Mouse (Mus musculus) ES-Bruce4 (cell line): ENCODE measurements around the gene Pphln1. TPM values are rescaled to one million over a fixed set of nuclear protein-coding genes. Genes with fewer than 3 reads are reported as not detected.

ENCODE experiments used
- H3K27ac ChIP-seq: 2 replicates; pipeline ENCODE4 v1.5.1; 2012; ENCODE audit warnings: low read length, inconsistent platforms; ENCODE audit not compliant: insufficient read depth
- H3K27me3 ChIP-seq: 2 replicates; pipeline ENCODE4 v1.6.1; 2012; ENCODE audit warnings: mild to moderate bottlenecking, low read length, inconsistent platforms; ENCODE audit not compliant: control insufficient read depth, poor library complexity, insufficient read depth, severe bottlenecking
- H3K36me3 ChIP-seq: 2 replicates; pipeline ENCODE4 v1.6.1; 2012; ENCODE audit warnings: inconsistent platforms, mild to moderate bottlenecking, low read length, moderate library complexity; ENCODE audit not compliant: control insufficient read depth, poor library complexity, insufficient read depth, severe bottlenecking
- H3K4me1 ChIP-seq: one replicate; pipeline ENCODE4 v1.8.1; 2011; ENCODE audit warnings: low read length; ENCODE audit not compliant: control insufficient read depth, insufficient read depth
- H3K4me3 ChIP-seq: 2 replicates; pipeline ENCODE4 v1.5.1; 2011; ENCODE audit warnings: low read depth, mild to moderate bottlenecking, low read length
- H3K9ac ChIP-seq: 2 replicates; pipeline ENCODE4 v1.6.1; 2012; ENCODE audit warnings: low read depth, mild to moderate bottlenecking, inconsistent platforms; ENCODE audit not compliant: poor library complexity, severe bottlenecking
- H3K9me3 ChIP-seq: replicated peaks from 2 replicates; pipeline ENCODE4 v1.6.1; 2012; ENCODE audit warnings: mild to moderate bottlenecking, low read length, inconsistent platforms; ENCODE audit not compliant: control insufficient read depth, poor library complexity, insufficient read depth, severe bottlenecking
- CTCF ChIP-seq: IDR thresholded peaks from one replicate; pipeline ENCODE4 v1.8.1; 2011; ENCODE audit warnings: low read depth, low read length
- EP300 ChIP-seq: IDR thresholded peaks from 2 replicates; pipeline ENCODE4 v1.6.1; 2011; ENCODE audit warnings: low read depth, low read length; ENCODE audit not compliant: insufficient read depth
- POLR2A ChIP-seq: IDR thresholded peaks from one replicate; pipeline ENCODE4 v1.8.1; 2011; ENCODE audit warnings: low read length; ENCODE audit not compliant: insufficient read depth
- polyA plus RNA-seq: library from polyadenylated mRNA; stranded (reverse); fragments of >200 nt; gene quantifications from 2 replicates; pipeline ENCODE4 v1.2.4, GENCODE M21; 2011; ENCODE audit warnings: low read depth; ENCODE audit not compliant: missing spikeins, insufficient read depth, insufficient read length

The Pphln1 gene
- polyA plus RNA-seq, 1 experiment, result 65.8 TPM

DNA sequence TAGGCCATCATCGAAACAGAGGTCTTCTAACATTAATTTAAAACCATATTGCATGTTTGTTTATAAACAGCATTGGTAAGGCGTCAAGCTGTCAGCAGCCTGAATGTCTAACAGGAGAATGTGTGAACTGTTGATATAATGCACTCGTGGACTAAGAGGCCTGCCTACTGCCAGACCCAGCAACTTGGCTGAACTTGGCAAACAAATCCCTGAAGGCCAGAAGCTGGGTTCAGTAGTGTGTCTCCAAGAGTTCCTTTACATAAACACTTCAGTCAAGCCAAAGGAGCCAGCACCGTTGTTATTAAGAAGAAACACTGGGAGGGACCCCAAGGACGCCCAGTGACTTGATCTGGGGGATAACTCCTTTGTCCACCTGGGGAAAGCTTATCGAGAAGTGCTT, 18.1 kb downstream of the Pphln1 start:
- H3K9ac ChIP-seq, result no peak overlapping the region
- no peak overlapping the region for H3K4me3 ChIP-seq
- no peaks in the 10 kb centered on the region for H3K9me3 ChIP-seq
- no peaks in the 10 kb centered on the region for H3K27me3 ChIP-seq
- H3K36me3 ChIP-seq, result no peaks in the 10 kb centered on the region
- TF ChIP-seq EP300, result no peak
- no peak for TF ChIP-seq CTCF
- TF ChIP-seq POLR2A, result no peak
- H3K27ac ChIP-seq, result no peak overlapping the region
- no peaks in the 10 kb centered on the region for H3K4me1 ChIP-seq

DNA sequence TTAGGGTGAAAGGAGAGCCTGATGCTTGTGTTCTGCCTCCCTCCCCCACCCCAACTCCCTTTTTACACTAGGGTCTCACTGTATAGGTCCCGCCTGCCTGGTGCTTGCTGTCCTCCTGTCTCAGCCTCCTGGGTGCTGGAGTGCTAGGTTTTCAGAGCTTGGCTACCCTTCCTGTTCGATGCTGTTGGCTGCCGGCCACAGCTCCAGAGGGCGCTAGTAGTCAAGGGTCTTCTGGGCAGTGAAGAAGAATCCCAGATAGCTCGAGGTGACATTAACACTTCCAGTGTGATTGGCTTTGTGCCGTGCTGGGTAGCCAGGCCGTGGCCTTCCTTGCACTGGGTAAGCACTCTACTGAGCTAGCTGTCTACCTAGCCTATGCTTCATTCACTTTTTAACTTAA, 22.4 kb downstream of the Pphln1 start:
- Histone ChIP-seq H3K4me3 (no peak overlapping the region), H3K27ac (no peak overlapping the region), H3K9me3 (no peaks in the 10 kb centered on the region), H3K9ac (no peak overlapping the region), H3K4me1 (no peaks in the 10 kb centered on the region), H3K36me3 (peaks cover 2% of the 10 kb centered on the region), H3K27me3 (no peaks in the 10 kb centered on the region)
- peak; percentile 43 for TF ChIP-seq CTCF
- no peak for TF ChIP-seq EP300

DNA sequence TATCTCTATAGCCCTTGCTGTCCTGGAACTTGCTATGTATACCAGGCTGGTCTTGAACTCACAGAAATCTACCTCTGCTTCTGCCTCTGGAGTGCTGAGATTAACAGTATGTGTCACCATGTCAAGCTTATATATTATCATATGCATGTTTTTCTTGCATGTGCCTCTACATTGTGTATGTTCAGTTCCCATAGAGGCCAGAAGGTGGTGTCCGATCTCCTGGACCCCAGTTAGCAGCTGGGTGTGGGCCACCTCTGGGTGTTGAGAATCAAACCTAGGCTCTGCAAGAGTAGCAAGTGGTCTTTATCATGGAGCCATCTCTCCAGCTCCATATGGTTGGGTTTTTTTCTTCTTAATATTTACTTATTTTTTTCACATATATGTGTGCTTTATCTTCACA, 24.4 kb downstream of the Pphln1 start:
- H3K9ac ChIP-seq, result no peak overlapping the region
- no peak overlapping the region for H3K27ac ChIP-seq
- H3K36me3 ChIP-seq, result peaks cover 2% of the 10 kb centered on the region
- peaks cover 2% of the 10 kb centered on the region for H3K4me1 ChIP-seq
- TF ChIP-seq POLR2A (no peak), EP300 (no peak), CTCF (no peak)
- H3K27me3 ChIP-seq, result no peaks in the 10 kb centered on the region
- no peak overlapping the region for H3K4me3 ChIP-seq
- no peaks in the 10 kb centered on the region for H3K9me3 ChIP-seq

DNA sequence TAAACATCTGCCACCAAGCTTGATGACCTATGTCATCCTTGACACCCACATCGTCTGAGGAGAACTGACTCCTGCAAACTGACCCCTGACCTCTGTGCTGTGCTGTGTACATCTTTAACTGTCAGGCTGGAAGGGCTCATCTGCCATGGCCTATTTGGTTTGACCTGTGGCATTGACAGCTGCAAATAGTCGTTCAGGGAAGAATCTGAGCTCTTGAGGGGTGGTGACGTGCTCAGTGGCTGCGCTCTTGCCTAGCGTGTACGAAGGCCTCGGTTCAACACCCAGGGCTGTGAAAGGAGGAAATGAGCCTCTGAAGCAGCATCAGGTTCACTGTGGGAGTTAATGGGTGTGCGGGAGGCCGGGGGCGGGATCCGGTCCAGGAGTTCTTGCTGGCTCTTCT, 35.7 kb downstream of the Pphln1 start:
- H3K27me3 ChIP-seq, result no peaks in the 10 kb centered on the region
- TF ChIP-seq EP300 (no peak), CTCF (no peak), POLR2A (no peak)
- H3K4me1 ChIP-seq, result no peaks in the 10 kb centered on the region
- no peak overlapping the region for H3K27ac ChIP-seq
- no peaks in the 10 kb centered on the region for H3K9me3 ChIP-seq
- H3K9ac ChIP-seq, result no peak overlapping the region
- peaks cover 3% of the 10 kb centered on the region; the same call in 1 of the 2 replicates for H3K36me3 ChIP-seq
- no peak overlapping the region for H3K4me3 ChIP-seq

DNA sequence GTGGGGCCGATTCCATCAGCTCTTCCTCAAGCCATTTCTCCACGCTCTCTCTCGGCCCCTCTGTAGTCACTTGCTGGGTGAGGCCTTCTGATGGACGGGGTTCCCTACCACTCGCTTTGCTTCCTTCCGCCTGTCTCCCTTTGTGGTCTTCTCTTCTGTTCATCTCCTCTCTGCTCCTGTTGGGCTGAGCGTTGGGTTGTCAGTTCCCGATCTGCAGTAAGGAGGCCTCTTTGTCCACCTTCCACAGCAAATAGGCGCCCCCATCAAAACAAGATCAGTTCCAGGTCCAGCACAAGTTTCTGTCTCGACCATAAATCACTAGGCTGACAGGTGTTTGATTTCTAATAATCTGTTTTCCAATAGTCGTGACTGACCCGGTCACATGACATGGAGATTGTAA, 37.8 kb downstream of the Pphln1 start:
- Histone ChIP-seq H3K9ac (no peak overlapping the region), H3K9me3 (no peaks in the 10 kb centered on the region), H3K4me1 (no peaks in the 10 kb centered on the region), H3K4me3 (no peak overlapping the region), H3K27me3 (no peaks in the 10 kb centered on the region), H3K36me3 (0 out of 2 replicates have a peak, but pooled peaks cover 2% of the 10 kb centered on the region), H3K27ac (no peak overlapping the region)
- TF ChIP-seq POLR2A (no peak), EP300 (no peak), CTCF (no peak)

DNA sequence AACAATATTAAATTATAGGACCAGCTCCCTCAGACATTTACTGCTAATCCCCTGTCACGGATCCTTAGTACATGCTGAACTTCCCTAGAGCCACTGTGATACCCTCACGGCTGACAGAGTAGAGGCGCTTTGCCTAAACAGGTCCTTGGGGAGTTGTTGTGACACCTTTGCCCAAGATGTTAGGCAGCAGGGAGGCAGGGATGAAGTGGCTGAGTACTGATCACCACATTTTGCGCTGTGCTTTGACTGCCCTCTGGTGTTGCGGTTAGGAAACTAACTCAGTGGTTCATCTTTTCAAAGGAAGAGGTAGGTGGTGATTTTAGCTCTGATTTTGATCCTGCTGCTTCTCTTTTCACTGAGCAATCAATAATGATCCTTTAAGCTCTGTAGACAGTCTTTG, 40.5 kb downstream of the Pphln1 start:
- no peak overlapping the region for H3K27ac ChIP-seq
- H3K4me3 ChIP-seq, result no peak overlapping the region
- peak; percentile 75 for TF ChIP-seq CTCF
- TF ChIP-seq EP300, result no peak
- H3K27me3 ChIP-seq, result no peaks in the 10 kb centered on the region
- peaks cover 12% of the 10 kb centered on the region for H3K36me3 ChIP-seq
- H3K4me1 ChIP-seq, result no peaks in the 10 kb centered on the region
- H3K9me3 ChIP-seq, result no peaks in the 10 kb centered on the region
- no peak overlapping the region for H3K9ac ChIP-seq

DNA sequence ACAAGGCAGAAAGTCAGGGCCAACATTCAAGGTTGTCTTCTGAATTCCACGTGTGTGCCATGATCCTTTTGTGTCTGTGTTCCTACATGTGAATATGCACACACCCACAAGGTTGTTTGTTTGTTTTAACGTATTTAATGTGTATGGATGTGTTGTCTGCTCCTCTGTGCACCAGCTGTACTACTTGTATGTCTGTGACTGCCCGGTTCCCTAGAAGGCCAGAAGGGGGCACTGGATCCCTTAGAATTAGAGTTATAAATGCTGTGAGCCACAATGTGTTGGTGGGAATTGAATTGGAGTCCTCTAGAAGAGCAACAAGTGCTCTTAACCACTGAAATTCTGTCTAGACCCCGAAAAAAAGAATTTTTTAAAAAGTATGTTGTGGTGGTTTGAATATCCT, 44.1 kb downstream of the Pphln1 start:
- TF ChIP-seq POLR2A (no peak), CTCF (peak; percentile 25)
- peaks cover 12% of the 10 kb centered on the region for H3K36me3 ChIP-seq

More for the DNA sequence above, 44.1 kb downstream of the Pphln1 start:
- Histone ChIP-seq H3K9me3 (no peaks in the 10 kb centered on the region), H3K4me1 (no peaks in the 10 kb centered on the region), H3K9ac (no peak overlapping the region), H3K27ac (no peak overlapping the region), H3K4me3 (no peak overlapping the region), H3K27me3 (no peaks in the 10 kb centered on the region)
